Mouse (Mus musculus) forebrain, embryonic 10.5 days (tissue): Measurements from ENCODE around the gene Gm49342. TPM values are rescaled to one million over a fixed set of nuclear protein-coding genes. Genes with fewer than 3 reads are reported as not detected.
A peak's percentile ranks its signal among the peaks of the same experiment; 100 is the strongest.
"Not testable (repeated sequence)": the region's sequence is repeated elsewhere in the genome, so short reads cannot be mapped to it uniquely, and the experiment has no call there.

ENCODE experiments used
- DNase-seq: peaks from one replicate; pipeline ENCODE4 v3.0.0-alpha.2; 2017; ENCODE audit warnings: low spot score; ENCODE audit errors: extremely low spot score
- H3K27ac ChIP-seq: fragments of 300-500 bp; sonication (generic); 2 replicates; pipeline ENCODE4 v1.5.1; 2016; ENCODE audit warnings: mild to moderate bottlenecking
- H3K27me3 ChIP-seq: fragments of 300-500 bp; sonication (generic); 2 replicates; pipeline ENCODE4 v1.6.1; 2016; ENCODE audit warnings: mild to moderate bottlenecking; ENCODE audit not compliant: poor library complexity, severe bottlenecking
- H3K36me3 ChIP-seq: fragments of 300-500 bp; sonication (generic); replicated peaks from 2 replicates; pipeline ENCODE4 v1.6.1; 2016; ENCODE audit warnings: mild to moderate bottlenecking, moderate library complexity
- H3K4me1 ChIP-seq: fragments of 300-500 bp; sonication (generic); 2 replicates; pipeline ENCODE4 v1.6.1; 2016
- H3K4me3 ChIP-seq: fragments of 300-500 bp; sonication (generic); 2 replicates; pipeline ENCODE4 v1.5.1; 2016; ENCODE audit warnings: mild to moderate bottlenecking, moderate library complexity
- H3K9me3 ChIP-seq: fragments of 300-500 bp; sonication (generic); 2 replicates; pipeline ENCODE4 v1.6.1; 2016; ENCODE audit warnings: mild to moderate bottlenecking, moderate library complexity
- WGBS: fragments of 180-500 bp; shearing (Covaris S2); methylation state at CpG from one replicate; pipeline ENCODE4 v1.1.7; 2016; 5-methylcytosine and 5-hydroxymethylcytosine counted together
- polyA plus RNA-seq: library from polyadenylated mRNA; unstranded; fragments of >200 nt; fragmentation: Nextera tagmentation; extraction: Ambion mirVana; gene quantifications from 2 replicates; pipeline ENCODE4 v1.2.1, GENCODE M21; 2016

Gene Gm49342
- polyA plus RNA-seq, 1 experiment from 2014 or later: not detected

- Histone ChIP-seq H3K36me3 (no peaks in the 10 kb centered on the region), H3K4me3 (no peak overlapping the region), H3K27me3 (peaks cover 4% of the 10 kb centered on the region; the same call in 1 of the 2 replicates), H3K27ac (no peak overlapping the region), H3K9me3 (no peaks in the 10 kb centered on the region), H3K4me1 (peaks cover 49% of the 10 kb centered on the region)
- WGBS: 27% methylated on average over 4 of the region's 4 CpGs
- no peak for DNase-seq
Observed at GRCm38 (mm10) chr14:50973700-50974099, 29.4 kb downstream of the Gm49342 start.

GRCm38 (mm10) chr14:50975001-50975400, 30.7 kb downstream of the Gm49342 start:
- DNase-seq: no peak
- Histone ChIP-seq H3K4me3 (no peak overlapping the region), H3K9me3 (no peaks in the 10 kb centered on the region), H3K36me3 (no peaks in the 10 kb centered on the region), H3K4me1 (peaks cover 36% of the 10 kb centered on the region), H3K27ac (no peak overlapping the region), H3K27me3 (peaks cover 4% of the 10 kb centered on the region; the same call in 1 of the 2 replicates)
- WGBS: 47% methylated on average over 5 of the region's 5 CpGs

DNA sequence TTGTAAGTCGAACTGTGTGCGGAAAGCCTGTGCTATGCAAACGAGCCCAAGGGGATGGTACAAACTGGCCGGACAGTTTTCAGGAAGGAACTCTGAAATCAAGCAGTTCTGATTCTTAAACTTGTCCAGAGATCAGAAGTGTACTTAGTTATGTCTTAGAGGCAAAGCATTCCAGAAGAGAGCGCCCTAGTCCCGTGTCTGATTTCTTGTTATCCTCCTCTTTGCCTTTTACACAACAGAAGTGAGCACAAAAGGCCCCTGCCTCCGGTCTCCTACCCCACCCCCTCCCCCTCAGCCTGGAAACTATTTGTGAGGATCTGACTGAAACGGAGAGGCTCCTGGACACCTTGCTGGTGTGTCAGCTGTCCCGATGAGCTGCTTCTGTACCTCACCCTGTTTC, 32.4 kb downstream of the Gm49342 start:
- Histone ChIP-seq H3K36me3 (no peaks in the 10 kb centered on the region), H3K27ac (peak overlapping the region; percentile 77)

DNA sequence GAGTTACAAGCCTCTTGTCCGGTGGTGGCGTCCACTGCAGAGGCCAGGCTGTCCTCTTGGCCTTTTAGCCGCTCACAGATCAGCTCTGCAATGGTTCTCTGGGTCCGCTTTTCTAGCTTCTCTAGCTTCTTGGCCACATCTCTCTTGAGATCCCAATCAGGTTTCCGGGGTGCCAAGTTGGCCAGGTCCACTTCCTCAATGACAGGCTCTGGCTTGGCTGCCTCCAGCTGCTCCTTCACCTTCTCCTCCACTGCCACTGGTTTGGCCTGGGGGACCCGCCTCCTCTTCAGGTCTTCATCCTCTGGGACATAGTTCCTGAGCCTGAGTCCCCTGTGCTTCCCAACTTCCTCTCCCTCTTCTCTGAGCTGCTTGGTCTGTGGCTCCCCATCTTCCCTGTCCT, 34.1 kb downstream of the Gm49342 start:
- 93% methylated on average over 6 of the region's 6 CpGs for WGBS
- H3K9me3 ChIP-seq, H3K4me3 ChIP-seq, H3K36me3 ChIP-seq, H3K27me3 ChIP-seq, DNase-seq, H3K27ac ChIP-seq: not testable (repeated sequence)
- peaks cover 21% of the 10 kb centered on the region for H3K4me1 ChIP-seq

More for the DNA sequence above, 32.4 kb downstream of the Gm49342 start:
- 14% methylated on average over 9 of the region's 9 CpGs for WGBS
- H3K9me3 ChIP-seq: no peaks in the 10 kb centered on the region
- peak overlapping the region; percentile 22 for H3K4me3 ChIP-seq
- peaks cover 22% of the 10 kb centered on the region for H3K4me1 ChIP-seq
- H3K27me3 ChIP-seq: peaks cover 4% of the 10 kb centered on the region; the same call in 1 of the 2 replicates
- DNase-seq: peak; percentile 37

GRCm38 (mm10) chr14:50979631-50980030, 35.3 kb downstream of the Gm49342 start:
- H3K36me3 ChIP-seq: no peaks in the 10 kb centered on the region
- no peak for DNase-seq
- H3K9me3 ChIP-seq: no peaks in the 10 kb centered on the region
- no peak overlapping the region for H3K27ac ChIP-seq
- H3K4me1 ChIP-seq: peaks cover 16% of the 10 kb centered on the region
- H3K4me3 ChIP-seq: no peak overlapping the region
- peaks cover 4% of the 10 kb centered on the region; the same call in 1 of the 2 replicates for H3K27me3 ChIP-seq

DNA sequence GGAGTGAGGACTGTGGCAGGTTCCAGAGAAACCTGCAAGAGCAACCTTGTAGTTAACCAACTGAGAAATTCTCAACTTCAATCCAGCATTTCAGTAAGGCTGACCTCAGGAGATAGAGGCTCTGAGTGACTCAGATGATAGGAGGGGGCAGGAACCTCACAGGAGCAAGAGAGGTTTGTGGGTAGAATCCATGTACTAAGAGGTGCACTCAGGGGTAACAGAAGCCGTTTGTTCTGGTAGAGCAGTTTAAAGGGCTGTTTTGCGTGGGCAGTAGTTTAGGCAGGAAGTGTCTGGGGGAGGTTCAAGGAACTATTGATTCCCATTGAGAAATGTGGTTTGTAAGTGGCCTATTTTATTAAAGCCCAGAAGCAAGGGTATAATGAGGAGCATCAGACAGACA, 36.9 kb downstream of the Gm49342 start:
- H3K27ac ChIP-seq: no peak overlapping the region
- H3K36me3 ChIP-seq: no peaks in the 10 kb centered on the region
- no peak overlapping the region for H3K4me3 ChIP-seq
- no peaks in the 10 kb centered on the region for H3K27me3 ChIP-seq
- no peaks in the 10 kb centered on the region for H3K9me3 ChIP-seq
- no peak for DNase-seq
- H3K4me1 ChIP-seq: peaks cover 10% of the 10 kb centered on the region
- WGBS: 69% methylated on average over 2 of the region's 2 CpGs

DNA sequence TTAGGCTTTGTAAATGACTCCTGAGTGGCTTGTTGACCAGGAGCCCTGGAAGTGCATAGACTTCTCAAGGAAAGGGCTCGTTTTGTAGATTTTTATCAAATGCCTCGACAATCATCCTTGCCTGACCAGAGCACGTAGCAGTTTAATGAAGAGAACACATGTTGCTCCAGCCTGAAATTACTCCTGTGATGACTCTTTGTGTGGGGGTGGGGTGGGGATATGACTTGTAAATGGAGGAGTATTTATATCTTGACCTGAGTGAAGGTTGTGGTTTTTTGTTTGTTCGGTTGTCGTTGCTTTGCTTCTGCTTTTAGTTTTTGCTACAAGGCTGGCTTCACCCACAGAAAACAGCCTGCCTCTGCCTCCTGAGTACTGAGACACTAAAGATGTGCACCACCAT, 37.5 kb downstream of the Gm49342 start:
- Histone ChIP-seq H3K4me3 (no peak overlapping the region), H3K36me3 (no peaks in the 10 kb centered on the region), H3K27me3 (no peaks in the 10 kb centered on the region), H3K27ac (no peak overlapping the region), H3K9me3 (no peaks in the 10 kb centered on the region), H3K4me1 (peaks cover 3% of the 10 kb centered on the region)
- WGBS: 90% methylated on average over 5 of the region's 5 CpGs
- no peak for DNase-seq

GRCm38 (mm10) chr14:50987668-50988067, 43.4 kb downstream of the Gm49342 start:
- 88% methylated on average over 2 of the region's 2 CpGs for WGBS
- Histone ChIP-seq H3K36me3 (no peaks in the 10 kb centered on the region), H3K27me3 (no peaks in the 10 kb centered on the region), H3K27ac (no peak overlapping the region), H3K4me3 (no peak overlapping the region), H3K4me1 (no peaks in the 10 kb centered on the region), H3K9me3 (no peaks in the 10 kb centered on the region)
- DNase-seq: no peak

DNA sequence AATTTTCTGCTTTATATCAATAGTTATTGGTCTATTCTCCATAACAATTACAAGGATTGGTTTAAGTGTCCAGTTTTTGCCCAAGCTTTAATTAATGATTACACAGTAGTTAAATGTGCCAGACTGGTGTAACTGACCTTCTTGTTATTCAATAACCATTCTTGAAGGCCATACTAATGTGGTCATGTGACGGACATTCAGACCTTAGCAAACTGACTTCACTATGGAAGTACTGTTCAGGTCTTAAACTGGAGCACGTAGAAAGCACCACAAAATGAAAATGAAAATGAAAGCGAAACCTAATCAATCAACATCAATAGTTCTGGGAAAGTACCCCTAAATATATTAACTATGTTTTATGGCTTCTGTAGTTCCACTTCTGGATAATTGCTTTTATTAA, 46.7 kb downstream of the Gm49342 start:
- WGBS: 85% methylated on average over 3 of the region's 3 CpGs
- Histone ChIP-seq H3K27ac (no peak overlapping the region), H3K27me3 (no peaks in the 10 kb centered on the region), H3K9me3 (no peaks in the 10 kb centered on the region), H3K4me1 (0 out of 2 replicates have a peak, but pooled peaks cover 4% of the 10 kb centered on the region), H3K4me3 (no peak overlapping the region), H3K36me3 (no peaks in the 10 kb centered on the region)
- no peak for DNase-seq

GRCm38 (mm10) chr14:50997088-50997487, 52.8 kb downstream of the Gm49342 start:
- 0 out of 2 replicates have a peak, but pooled peaks cover 4% of the 10 kb centered on the region for H3K4me1 ChIP-seq
- DNase-seq: no peak
- H3K4me3 ChIP-seq: no peak overlapping the region
- no peaks in the 10 kb centered on the region for H3K36me3 ChIP-seq
- H3K9me3 ChIP-seq: no peaks in the 10 kb centered on the region
- H3K27me3 ChIP-seq: no peaks in the 10 kb centered on the region
- WGBS: 81% methylated on average over 3 of the region's 3 CpGs
- no peak overlapping the region for H3K27ac ChIP-seq

DNA sequence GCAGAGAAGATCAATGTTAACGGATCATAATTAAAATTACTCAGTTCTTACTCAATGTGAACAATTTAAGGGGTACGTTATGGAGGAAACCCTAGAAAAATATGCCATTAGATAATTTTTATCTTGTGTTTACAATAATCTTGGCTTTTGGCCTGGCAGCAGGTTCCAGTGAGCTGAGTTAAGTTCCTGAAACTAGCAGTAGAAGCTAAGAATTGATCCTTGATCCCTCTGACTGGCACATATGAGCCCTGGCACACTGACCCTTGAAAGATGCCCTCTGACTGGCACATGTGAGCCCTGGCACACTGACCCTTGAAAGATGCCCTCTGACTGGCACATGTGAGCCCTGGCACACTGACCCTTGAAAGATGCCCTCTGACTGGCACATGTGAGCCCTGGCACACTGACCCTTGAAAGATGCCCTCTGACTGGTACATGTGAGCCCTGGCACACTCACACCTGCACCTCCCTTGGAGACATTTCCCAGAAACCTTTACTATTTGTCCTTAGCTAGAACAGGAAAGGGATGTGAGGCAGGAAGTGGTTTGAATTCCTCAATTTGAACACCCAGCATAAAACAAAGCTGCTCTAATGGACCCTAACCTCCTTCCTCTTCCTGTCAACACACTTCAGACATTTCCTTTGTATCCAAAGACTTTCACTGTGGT, 53.8 kb downstream of the Gm49342 start:
- Histone ChIP-seq H3K4me3 (no peak overlapping the region), H3K27ac (no peak overlapping the region), H3K4me1 (0 out of 2 replicates have a peak, but pooled peaks cover 4% of the 10 kb centered on the region), H3K27me3 (no peaks in the 10 kb centered on the region), H3K36me3 (no peaks in the 10 kb centered on the region), H3K9me3 (no peaks in the 10 kb centered on the region)
- WGBS: 89% methylated on average over 2 of the region's 2 CpGs
- DNase-seq: no peak

DNA sequence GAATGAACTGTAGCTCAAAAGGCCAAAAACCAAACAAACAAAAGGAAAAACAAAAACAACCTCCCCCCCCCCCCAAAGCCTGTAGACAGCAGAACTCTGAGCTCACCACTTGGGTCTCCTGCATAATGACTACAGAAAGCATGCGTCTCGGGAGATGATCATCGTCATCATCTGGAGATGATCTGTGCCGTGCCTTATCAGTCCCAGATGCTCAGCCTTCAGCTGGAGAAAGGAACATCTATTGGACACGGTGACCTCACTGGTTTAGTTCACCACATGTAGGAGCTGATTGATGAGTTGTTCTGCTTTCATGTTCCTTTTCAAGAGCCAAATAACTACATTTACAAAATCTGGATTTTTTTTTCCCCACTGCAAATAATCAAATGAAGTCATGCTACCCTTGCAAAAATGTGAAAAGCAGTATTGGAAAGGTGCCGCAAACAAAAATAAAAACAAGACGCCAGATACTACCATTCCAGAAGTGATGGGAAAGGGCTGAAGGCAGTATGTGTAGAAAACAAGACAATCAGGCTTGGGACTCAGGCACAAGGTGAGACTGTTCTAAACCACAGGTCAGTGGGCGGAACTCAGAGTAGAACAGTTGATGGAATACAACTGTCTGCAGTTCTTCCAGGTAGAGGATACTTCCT, 63.0 kb downstream of the Gm49342 start, which contains the start of gene Rnase10:
Gene Rnase10 (plus strand): TSS at position 600 of the 650 bp plus-strand sequence.
- WGBS: 81% methylated on average over 8 of the region's 8 CpGs
- H3K27me3 ChIP-seq: no peaks in the 10 kb centered on the region
- no peak for DNase-seq
- no peak within 1 kb of the TSS for H3K27ac ChIP-seq
- no peak within 1 kb of the TSS for H3K4me3 ChIP-seq
- H3K9me3 ChIP-seq: no peaks in the 10 kb centered on the region
- H3K4me1 ChIP-seq: no peaks in the 10 kb centered on the region
- no peaks in the 10 kb centered on the region for H3K36me3 ChIP-seq
